Mouse (Mus musculus) G1E (cell line): ENCODE results near the gene Gm17606.

ENCODE experiments used
- CTCF ChIP-seq: IDR thresholded peaks from 2 replicates; pipeline ENCODE4 v1.5.1; 2012; ENCODE audit warnings: low read depth, low read length, inconsistent platforms, mixed read lengths
- GATA1 ChIP-seq: IDR thresholded peaks from 2 replicates; pipeline ENCODE4 v1.6.1; 2012; ENCODE audit warnings: borderline replicate concordance, low read length, inconsistent platforms, mixed read lengths
- GATA2 ChIP-seq: IDR thresholded peaks from 2 replicates; pipeline ENCODE4 v1.6.1; 2012; ENCODE audit warnings: low read depth, low read length, inconsistent platforms, borderline replicate concordance
- POLR2AphosphoS5 ChIP-seq: IDR thresholded peaks from 2 replicates; pipeline ENCODE4 v1.6.1; 2012; ENCODE audit warnings: low read depth, low read length, inconsistent platforms; ENCODE audit not compliant: insufficient replicate concordance
- TAL1 ChIP-seq: conservative IDR thresholded peaks from 2 replicates; pipeline ENCODE4 v1.6.1; 2012; ENCODE audit warnings: low read depth, low read length, inconsistent platforms, mixed read lengths

DNA sequence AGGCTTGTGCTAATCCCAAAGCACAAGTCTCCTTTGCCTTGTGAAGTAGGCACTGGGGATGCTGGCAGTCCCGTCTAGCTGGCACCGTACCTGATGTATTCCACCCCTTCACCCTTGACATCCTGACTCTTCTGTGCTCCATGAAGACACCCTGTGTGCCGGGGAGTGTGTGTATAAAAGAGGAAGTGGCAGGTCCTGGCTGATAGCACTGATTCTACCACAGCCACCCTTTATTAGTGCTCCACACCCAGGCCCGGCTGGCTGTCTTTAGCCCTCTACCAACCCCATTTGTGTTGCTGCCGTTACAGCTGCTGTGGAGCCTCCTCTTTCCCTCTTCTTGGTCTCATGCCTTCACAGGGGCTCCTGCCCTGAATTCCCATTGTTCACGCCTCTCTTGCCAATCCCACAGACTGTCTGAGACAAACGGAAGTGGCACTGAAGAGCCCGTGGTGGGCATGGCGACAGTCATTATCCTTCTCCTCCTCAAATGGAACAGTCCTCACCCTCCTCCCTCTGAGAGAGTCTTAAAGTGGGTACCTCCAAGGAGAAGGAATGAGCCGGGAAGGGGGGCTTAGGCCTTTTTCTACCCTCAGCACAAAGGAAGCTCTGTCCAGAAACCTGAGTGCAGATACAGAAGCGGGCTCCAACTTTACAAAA lies 10.0 kb upstream of the Gm17606 start:
- TF ChIP-seq CTCF: no peak
- TF ChIP-seq GATA1: no peak
- TF ChIP-seq GATA2: no peak
- TF ChIP-seq TAL1: no peak
- no peak for TF ChIP-seq POLR2AphosphoS5
